Mouse (Mus musculus) kidney, postnatal 25 days (tissue): ENCODE measurements at regions not wholly inside any gene's neighbourhood (a gene's known extent, or its start where the extent isn't known, plus 50 kb on each side); places are given as distances from the start of the nearest gene placed in this dataset.
A peak's percentile ranks its signal among the peaks of the same experiment; 100 is the strongest.

Source experiments
- DNase-seq, 2 experiments: peaks; one replicate each; pipeline ENCODE4 v3.0.0; 2021; ENCODE audit warnings: mixed read lengths in 2 of 2

- no peak for DNase-seq
These were observed 97.8 kb upstream of the Tcf21 start for GRCm38 (mm10) chr10:22917797-22918196.

- DNase-seq = no peak
These were observed 96.0 kb upstream of the Tcf21 start for GRCm38 (mm10) chr10:22915785-22916514.

GRCm38 (mm10) chr10:22913112-22913511 is 93.1 kb upstream of the Tcf21 start:
- no peak for DNase-seq

- DNase-seq = peak in 1 of 2 experiments; percentile 12
These were observed 88.7 kb upstream of the Tcf21 start for GRCm38 (mm10) chr10:22908640-22909039.

- no peak for DNase-seq
These were observed 85.3 kb upstream of the Tcf21 start for GRCm38 (mm10) chr10:22905281-22905680.

GRCm38 (mm10) chr10:22893442-22893985 is 73.5 kb upstream of the Tcf21 start:
- DNase-seq = no peak

GRCm38 (mm10) chr10:22887451-22887850 is 67.5 kb upstream of the Tcf21 start:
- DNase-seq = no peak

GRCm38 (mm10) chr10:22879714-22880113 is 59.7 kb upstream of the Tcf21 start:
- DNase-seq = no peak

GRCm38 (mm10) chr10:22877536-22878130 is 57.7 kb upstream of the Tcf21 start:
- peak; percentile 27 to 49 for DNase-seq

GRCm38 (mm10) chr10:22877028-22877427 is 57.1 kb upstream of the Tcf21 start:
- no peak for DNase-seq

- no peak for DNase-seq
These were observed 55.7 kb upstream of the Tcf21 start for GRCm38 (mm10) chr10:22875675-22876074.

GRCm38 (mm10) chr10:22875181-22875580 is 55.2 kb upstream of the Tcf21 start:
- DNase-seq = peak in 1 of 2 experiments; percentile 37
